Mouse (Mus musculus) cerebellum, postnatal 25 days (tissue): ENCODE measurements at regions not wholly inside any gene's neighbourhood (a gene's known extent, or its start where the extent isn't known, plus 50 kb on each side); places are given as distances from the start of the nearest gene placed in this dataset.

ENCODE experiments used
- DNase-seq, 2 experiments: peaks; one replicate each; pipeline ENCODE4 v3.0.0; 2021; ENCODE audit warnings: mixed read lengths in 2 of 2

DNA sequence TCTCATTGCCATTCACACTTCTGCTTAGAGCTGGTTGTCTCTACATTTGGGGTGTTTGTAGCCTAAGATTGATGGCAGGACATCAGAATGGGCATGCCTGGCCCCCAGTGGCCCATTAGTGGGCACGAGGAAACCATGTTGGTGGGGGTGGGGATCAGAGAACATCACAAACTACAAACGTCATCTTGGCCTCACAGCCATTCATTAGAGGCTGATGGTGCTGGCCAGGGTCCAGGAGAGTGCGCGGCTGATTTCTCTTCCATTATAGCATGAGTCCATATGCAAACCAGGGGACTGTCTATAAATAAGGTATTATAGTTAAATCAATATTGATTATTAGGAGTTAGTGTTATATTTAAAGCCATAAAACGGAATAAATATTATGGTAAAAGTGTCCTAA is 67.9 kb downstream of the 3100002H09Rik start:
- DNase-seq = no peak

DNA sequence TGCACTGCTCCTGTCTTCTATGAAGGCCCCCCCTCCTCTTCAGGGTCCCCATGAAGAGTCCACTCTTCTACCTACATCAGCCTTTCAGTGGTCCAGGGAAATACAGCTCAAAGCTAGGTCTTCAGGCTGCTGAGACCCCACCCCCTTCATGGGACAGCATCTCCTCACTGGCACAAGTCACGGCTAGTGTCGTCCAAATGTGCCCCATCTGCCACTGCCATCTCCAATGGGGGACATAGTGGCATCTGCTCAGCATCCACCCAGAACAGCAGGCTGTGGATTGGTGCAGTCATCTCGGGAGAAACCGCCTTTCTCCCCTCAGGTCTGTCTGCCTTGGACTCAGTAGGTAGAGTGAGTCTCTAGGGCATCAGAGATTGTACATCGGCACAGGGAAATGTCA is 72.1 kb downstream of the 3100002H09Rik start:
- DNase-seq = no peak

DNA sequence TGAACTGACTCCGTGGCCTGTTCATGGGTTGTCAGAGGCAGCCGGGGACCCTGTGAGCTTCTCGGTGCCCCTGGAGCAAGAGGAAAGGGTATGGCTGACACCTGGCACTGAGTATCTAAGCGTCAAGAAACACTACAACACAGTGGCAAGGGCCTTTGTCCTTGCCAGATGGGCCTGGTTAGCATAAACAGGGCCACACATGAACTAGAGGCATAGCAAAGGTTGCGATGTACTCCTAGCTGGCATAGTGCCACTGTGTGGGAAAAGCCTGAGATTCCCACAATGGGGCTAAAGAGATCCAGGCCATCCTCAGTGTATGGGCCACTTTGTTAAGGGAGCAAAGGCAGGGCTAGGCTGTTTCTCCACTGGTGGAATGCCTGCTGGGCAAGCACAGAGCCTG is 72.9 kb downstream of the 3100002H09Rik start:
- DNase-seq = no peak

DNA sequence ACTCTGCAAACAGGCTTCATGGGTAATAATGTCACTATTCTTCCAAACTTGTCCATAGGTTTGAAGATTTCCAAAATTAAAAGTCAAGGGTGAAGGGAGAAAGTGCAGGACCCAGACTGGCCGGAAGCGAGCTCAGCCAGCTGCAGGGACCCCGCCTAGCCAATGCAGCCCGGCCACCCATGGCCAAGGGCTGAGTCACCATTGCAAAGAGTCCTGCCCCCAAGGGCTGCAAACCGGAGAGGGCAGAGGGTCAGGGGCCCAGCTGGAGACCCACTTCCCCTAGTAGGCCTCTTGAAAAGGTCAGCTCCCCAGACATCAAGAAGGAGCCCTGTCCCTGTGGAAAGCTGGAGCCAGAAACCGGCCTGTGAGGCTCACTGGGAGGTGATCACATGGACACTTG is 77.0 kb downstream of the 3100002H09Rik start:
- DNase-seq = no peak

DNA sequence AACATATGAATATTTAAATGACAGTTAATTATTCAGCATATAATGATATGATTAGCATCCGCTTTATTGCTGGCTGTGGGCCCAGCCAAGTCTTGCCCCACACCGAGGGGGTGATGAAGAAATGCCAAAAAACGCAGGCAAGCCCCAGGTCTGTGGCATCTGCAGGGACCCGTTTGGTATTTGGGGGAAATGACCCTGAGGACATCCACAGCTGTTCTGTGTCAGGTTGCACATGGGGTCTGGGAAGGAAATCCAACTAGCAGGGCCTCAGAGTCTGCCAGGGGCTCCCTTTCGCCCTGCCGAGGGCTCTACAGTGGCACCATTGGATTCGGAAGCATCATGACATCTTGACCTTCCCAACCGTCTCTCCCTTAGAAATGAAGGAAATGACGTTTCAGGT is 80.0 kb downstream of the 3100002H09Rik start:
- no peak for DNase-seq

DNA sequence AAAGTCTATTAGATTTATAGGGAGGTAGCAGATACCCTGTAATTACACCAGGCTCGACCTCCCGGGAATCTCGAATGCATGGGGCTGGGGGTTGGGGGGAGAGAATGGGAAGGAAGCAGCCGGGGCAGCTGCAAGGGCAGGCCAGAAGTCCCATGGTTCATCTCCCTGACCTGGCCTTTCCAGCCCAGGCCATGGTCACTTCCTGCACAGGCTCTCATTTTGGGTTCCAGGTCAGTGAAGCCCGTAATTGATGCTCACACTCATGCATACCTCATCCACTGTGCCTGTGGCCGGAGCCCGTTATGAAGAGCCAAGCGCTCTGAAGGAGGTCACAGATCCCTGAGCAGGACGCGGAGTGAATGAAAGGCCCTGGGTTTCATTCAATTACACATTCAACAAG is 83.8 kb downstream of the 3100002H09Rik start:
- no peak for DNase-seq

DNA sequence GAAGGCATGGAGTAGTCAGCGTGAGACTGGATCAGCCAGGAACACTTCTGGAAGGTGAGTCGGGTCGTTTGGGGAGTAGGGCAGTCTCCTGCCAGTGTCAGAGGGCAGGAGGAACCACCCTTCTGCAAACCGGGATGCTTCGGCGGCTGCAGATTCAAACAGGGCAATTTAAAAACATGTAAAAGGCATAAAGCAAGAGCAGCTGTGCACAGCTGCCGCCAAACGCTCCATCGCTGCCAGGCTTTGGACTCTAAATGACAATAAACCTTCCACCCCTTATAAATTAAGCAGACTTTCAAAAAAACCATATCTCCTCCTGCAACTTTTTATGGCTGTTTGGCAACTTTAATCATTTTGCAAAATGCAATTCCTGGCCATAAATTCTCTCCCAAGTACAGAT is 84.2 kb downstream of the 3100002H09Rik start:
- DNase-seq = no peak

DNA sequence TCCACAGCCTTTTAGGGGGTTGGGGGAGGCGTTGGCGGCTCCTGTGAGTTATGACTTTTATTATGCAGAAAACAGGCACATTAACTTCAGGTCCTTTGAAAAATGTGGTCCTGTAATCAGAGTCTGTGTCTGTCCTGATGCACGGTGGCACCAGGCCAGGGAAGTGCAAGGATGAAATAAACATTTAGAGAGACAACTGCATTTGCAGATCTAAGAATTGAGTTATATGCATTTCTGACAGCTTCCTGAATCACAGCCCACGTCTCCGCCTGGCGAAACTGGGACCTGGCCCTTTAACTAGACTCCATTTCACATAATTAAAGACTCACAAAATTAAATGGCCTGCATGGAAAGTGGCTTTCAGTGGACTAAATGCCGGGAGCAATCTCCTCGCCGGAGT is 90.3 kb downstream of the 3100002H09Rik start:
- DNase-seq = no peak

DNA sequence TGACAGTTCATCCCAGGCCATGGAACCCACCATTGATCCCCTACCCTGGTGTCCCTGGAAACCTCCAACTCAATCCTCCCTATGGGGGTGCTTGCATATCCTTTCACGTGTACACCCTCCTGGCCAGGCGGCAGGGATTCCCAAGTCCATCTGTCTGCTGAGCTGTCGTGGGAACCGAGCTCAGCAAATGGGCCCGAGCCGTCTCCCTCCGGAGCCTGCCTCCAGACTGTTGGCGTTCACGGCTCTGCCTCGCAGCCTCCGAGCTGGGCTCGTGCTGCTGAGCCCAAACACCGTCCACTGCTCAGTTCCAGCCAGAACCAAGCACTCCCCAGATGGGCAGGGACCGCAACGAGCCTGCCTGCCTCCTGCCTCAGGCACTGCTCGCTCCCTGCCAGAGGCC is 98.8 kb downstream of the 3100002H09Rik start:
- peak; percentile 43 to 57 for DNase-seq

DNA sequence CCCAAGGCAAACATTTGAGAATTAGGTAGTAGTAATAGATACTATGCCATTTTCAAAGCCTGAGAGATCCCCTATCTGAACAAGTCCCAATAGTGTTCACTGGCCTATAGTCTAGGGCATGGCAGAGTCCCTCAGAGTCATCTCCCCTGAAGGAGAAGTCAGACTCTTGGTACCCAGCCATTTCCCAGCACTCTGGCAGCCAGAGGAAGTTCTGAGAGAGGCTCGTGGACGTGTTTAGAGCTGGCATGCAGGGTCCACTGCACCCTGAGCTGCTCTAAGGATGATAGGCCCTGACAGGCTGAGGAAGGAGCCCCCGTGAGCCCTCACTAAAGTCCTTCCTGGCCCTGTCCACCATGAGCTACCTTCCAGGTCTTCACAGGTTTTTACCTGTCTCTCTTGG is 99.8 kb downstream of the 3100002H09Rik start:
- no peak for DNase-seq

DNA sequence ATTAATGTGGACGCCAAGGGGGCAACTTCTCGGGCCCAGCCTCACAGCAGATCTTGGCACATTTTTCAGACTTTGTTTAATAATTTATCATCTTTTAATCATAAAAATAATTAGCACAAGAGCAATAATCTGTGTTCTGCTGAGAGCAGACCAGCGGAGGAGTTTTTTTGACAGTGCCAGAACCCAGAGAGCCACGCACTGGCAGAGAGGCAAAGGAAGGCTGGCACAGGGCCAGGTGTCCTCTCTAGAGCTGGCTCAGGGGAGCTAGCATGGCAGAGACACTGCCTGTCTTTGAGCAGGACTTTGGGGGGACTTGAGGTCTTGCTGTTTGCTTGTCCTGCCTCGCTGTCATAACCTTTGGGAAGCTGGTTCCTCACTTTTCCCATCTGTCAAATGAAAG is 100.9 kb downstream of the 3100002H09Rik start:
- peak; percentile 76 to 91 for DNase-seq

DNA sequence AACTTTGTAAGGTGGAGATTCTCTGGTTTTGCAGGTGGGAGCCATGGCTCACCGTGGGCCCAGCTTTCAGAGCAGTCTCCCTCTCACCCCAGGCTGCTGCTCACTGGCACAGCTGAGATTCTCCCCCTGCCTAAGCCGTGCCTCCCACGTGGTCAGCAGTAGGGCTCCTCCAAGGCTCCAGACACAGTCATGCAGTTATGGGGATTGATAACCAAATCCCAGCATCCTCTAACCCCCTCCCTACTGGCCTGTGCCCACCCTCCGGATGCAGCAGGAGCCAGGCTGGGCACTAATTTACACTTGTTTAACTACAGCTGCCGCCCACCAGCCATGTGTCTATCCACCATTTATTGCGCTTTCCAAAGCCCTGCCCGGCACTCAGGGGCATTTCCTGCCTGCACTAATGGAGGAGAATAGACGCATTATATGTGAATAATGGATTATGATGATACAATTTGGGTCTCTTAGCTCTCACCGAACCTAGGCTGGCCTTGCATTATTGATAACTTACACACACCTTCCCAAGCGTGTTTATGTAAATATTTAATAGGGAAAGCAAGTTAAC is 104.4 kb downstream of the 3100002H09Rik start:
- no peak for DNase-seq

DNA sequence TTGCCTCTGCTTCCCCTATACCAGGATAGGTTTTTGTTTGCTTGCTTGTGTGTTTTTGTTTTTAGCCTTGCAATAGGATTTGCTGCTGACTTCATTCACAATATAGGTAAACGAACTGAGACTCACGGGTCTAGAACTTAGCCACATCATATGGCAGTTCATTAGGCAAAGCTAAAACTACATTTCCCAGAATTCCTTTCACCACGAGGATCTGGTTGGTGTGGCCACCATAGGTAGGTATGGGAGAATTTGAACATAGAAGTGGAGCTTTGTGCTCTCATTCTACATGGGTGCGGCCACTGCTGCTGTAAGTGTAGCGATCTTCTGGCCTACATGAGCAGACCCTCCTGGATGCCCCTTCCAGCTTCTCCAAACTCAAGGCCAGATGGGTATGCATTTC is 108.8 kb downstream of the 3100002H09Rik start:
- no peak for DNase-seq

DNA sequence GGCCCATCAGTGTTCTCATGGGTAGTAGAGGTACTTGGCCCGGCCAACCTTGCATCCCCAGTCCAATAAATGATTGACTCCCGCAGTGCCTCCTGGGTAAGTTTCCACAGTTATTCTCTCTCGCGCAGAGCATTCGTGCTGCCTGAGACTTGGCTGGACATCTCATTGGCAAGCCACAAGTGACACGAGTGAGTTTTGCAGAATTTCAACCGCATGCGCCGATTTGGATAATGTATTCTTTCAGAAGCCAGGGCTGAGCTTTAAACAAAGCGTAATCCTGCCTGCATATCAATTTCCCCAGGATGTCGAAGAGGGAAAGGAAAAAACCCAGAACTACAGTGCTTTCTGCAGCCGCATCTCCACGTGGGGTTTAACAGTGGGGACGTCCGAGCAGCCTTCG is 112.6 kb downstream of the 3100002H09Rik start:
- no peak for DNase-seq

DNA sequence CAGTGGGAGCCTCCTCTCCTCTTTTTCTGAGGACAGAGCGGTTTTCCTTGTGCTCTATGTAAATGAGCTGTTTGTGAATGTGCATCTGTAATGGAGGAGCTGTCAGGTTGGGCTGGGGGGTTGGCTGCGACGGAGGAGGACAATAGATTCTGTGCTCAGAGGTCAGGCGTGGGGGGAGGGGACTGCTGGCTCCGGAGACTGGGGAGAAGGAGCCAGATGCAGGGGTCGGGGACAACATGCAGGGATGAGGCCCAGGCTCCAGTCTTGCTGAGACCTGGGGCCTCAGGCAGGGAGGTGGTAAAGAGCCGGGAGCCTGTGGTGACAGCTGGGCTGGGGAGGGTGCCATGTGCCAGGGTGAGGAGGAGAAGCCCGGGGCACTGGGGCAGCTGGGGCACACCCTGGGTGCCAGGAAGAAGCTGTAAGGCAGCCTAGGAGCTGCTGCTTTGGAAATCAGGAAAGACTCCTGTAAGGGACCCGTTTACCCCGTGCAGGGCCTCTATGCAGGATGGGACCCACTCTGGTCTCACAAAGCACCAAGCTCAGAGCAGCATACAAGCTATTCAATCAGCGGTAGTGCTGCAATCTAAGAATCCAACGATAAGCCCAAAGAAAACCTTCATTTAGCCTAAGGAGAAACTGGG is 124.5 kb downstream of the 3100002H09Rik start:
- DNase-seq = peak in 1 of 2 experiments; percentile 9

DNA sequence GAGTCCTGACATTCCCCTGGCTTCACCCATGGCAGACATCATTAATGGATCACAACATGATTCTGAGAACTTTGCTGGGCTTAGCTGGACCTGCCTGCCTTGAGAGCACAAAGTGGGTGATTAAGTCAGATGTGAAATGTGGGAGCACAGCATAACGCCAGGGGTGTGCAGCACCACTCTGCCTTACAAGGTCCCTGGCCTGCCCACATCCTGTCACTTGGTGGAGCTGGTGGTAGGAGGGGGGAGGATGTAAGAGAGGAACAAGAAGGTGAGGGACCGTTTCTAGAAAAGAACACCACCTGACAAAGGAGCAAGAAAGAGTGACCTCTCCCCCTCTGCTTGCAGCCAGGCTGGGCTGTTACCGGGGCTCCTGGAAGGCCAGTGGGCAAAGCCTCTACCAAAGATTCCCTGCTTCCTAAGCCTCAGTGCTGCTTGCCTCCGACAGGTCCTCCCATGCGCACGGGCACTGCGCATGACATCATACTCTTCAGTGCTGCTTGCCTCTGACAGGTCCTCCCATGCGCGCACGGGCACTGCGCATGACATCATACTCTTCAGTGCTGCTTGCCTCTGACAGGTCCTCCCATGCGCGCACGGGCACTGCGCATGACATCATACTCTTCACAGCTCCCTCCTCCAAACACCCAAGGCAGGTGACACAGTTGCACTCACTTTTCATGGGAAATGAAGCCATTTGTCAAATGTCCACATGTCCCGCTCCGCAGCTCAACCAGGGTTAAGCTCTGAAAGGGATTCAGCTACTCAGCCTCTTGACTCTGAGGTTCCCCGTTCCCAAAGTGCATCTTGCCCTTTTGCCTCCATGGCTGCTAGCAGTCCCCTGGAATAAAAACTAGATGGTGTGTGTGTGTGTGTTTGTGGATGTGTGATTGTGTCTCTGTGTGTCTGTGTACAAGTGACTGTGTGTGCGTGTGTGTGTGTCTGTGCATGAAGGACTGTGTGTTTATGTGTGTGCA is 125.7 kb downstream of the 3100002H09Rik start:
- DNase-seq = no peak

DNA sequence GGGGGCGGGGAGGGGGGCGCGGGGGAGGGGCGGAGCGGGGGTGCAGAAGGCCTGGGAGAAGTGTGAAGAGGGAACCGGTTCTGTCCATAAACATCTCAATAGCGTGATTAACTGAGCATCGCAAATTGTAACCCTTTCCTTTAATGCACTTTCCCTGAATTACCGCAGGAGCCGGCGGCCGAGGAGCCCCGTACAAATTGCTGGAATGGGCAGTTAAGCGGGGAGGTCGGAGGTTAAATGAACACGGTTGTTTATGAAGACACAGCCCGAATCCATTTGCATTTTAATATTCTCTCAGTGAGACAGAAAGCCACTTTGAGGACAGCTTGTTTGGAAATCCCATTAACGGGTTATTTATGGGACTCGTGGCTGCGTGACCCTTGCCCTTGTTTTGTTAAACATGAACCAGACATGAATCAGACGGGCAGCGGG is 132.7 kb downstream of the 3100002H09Rik start:
- no peak for DNase-seq

DNA sequence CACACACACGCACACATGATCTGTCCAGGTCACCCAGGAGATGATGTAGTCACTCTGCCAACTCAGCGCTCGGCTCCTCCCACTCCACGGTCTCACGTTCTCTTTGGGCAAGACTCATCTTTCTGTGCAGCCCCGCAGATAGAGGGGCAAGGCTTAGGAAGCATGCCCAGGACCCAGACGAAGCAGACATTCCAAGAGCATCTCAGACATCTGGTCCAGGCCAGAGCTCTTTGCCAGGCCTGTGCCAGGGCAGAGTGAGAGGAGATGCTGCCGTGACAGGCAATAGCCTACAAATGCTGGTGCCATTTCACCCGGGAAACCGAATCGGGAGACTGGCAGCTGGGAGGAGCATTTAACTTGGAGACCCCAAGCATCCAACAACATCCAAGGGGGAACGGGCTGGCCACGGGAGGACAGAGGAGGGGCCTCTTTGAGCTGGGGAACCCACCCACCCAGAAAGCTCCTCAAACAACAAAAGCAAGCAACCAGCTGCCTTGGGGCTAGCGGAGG is 133.2 kb downstream of the 3100002H09Rik start:
- peak in 1 of 2 experiments; percentile 13 for DNase-seq

DNA sequence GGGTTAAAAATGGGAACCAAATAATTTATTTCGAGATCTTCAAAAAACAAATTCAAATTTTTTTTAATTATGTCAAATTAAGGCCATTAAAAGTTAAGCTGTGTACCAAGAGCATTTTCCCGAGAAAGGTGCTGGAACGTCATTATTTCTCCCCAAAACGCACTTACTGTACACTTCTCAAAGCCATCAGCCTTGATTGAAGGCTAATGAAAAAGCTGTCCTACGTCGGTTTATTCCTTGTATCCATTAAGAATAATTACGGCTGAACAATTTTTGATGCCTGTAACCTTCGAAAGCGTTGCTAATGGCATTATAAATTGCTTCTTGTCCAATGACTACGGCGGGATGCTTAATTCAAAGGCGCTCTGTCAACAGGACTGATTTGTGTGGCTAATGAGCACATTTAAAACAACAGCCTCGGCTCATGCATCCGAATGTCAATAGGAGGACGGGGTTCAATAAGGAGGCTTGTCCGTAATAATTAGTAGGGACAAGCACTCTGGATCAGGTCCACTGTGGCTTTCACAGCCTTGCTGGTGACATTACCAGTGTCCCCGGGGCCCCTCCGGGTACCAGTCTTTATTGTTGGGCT is 145.3 kb downstream of the 3100002H09Rik start:
- no peak for DNase-seq

DNA sequence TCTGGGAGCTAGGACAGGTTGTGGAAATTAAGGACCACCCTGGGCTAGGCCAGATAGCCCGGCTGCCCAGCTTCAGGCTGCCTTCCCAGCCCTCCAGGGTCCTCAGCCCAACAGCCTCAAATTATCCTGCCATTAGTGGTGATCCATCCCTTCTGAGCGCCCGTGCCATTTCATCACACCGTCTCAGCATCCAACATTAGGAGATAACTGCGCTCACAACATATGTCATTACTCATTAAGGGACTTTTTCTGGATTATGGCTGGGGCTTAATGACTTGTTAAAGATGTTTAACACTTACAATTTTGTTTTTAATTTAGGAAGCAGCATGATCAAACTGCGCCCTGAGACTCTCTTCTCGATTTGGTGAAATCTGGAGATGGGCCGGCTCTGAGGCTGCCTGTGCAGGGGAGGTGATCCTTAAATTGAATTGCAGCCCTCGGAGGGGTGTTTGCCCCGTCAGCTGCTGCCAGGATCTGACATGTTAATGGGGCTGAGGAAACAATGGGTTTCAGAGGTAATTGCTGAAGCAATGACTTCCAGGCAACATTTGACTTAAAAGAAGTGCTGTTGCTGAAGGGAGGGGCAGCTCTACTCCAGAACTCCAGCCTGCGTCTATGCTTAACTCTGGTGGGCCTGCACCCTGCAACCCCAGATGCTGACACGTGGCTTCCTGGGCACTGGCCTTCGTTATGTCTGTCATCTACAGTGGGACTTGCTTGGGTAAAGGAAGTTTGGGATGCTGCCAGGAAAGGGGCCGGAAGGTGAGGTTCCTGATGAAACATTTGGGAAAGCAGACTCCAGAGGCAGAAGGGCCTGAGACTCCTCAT is 154.9 kb downstream of the 3100002H09Rik start:
- no peak for DNase-seq

DNA sequence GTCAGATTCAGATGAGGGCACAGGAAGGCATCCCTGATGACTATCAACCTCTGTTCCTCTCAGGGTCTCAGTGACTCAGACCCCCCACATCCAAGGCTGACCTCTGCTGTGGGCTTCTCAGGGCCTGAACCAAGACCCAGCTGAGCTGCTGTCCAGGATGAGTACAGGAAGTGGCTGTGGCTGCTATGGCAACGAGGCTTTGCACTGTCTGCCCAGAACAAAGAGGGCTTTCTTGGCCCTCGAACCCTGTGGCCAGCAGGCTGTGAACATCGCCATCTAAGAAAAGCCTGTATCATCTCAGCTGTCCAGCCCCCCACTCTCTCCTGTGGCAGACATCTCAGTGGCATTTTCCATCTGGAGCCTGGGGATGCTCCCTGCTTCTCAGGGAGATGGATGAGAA is 159.5 kb downstream of the 3100002H09Rik start:
- DNase-seq = peak; percentile 8 to 16

DNA sequence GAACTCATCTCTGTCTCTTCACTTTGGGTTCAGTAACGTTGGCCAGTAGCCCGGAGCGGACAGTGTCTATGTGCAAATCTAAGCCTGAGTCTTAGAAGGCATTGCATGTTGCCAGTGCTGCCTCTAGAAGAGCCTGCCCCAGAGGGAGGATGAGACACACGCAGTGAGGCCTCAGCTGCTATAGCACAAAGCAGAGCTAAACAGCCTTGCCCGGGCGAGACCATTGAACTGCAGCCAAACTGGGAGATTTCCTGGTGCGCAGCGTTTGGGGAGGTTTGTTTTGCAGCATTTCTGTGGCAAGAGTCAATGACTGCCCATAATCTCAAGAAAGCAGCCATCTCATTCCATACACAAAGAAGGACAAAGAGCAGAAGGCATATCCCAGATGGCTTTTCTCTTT is 164.0 kb downstream of the 3100002H09Rik start:
- DNase-seq = peak; percentile 58 to 65
